Comparison of ENCODE assay signal across 9 mouse cellular contexts in genomic region chr17:13474310-13475094, GRCm38 (mm10).
DNase-seq lines count a peak whose midpoint lies in the region; ATAC-seq lines count a peak whose summit lies in the region.
"Had no signal": no experiment of that assay in that cellular context is flagged by ENCODE, and none has a peak within 500 bp of the region (broad histone marks: within the 10 kb centered on the region; RNA-seq: fewer than 3 reads in every experiment).

No protein-coding gene starts in this region.

- H3K4me1 ChIP-seq in lung, embryonic 15.5 days: peaks cover 27% of the 10 kb centered on the region
- peaks cover 11% of the 10 kb centered on the region for H3K4me1 ChIP-seq in midbrain, embryonic 15.5 days

- no peaks in the 10 kb centered on the region for H3K9me3 ChIP-seq in lung, embryonic 15.5 days
- no peaks in the 10 kb centered on the region for H3K9me3 ChIP-seq in midbrain, embryonic 15.5 days

- no peaks in the 10 kb centered on the region for H3K36me3 ChIP-seq in lung, embryonic 15.5 days
- no peaks in the 10 kb centered on the region for H3K36me3 ChIP-seq in midbrain, embryonic 15.5 days (replicated peaks)

- H3K27ac ChIP-seq in lung, embryonic 15.5 days: peak overlapping the region; percentile 65
- no peak overlapping the region for H3K27ac ChIP-seq in midbrain, embryonic 15.5 days

- intact Hi-C loops in heart, postnatal 25 days (cut with DNase I): loop anchor here (5.0 kb wide), 2 partner anchors 88 to 208 kb away; no protein-coding TSS in a partner anchor

- H3K9ac ChIP-seq in lung, embryonic 15.5 days: no peak overlapping the region
- H3K9ac ChIP-seq in midbrain, embryonic 15.5 days: no peak overlapping the region

- H3K4me2 ChIP-seq in lung, embryonic 15.5 days: no peak overlapping the region
- no peak overlapping the region for H3K4me2 ChIP-seq in midbrain, embryonic 15.5 days

- H3K27me3 ChIP-seq in lung, embryonic 15.5 days: no peaks in the 10 kb centered on the region
- H3K27me3 ChIP-seq in midbrain, embryonic 15.5 days (replicated peaks): no peaks in the 10 kb centered on the region

- WGBS in lung, embryonic 15.5 days: 54% methylated on average over 14 of the region's 14 CpGs
- 74% methylated on average over 14 of the region's 14 CpGs for WGBS in midbrain, embryonic 15.5 days

- H3K4me3 ChIP-seq in lung, embryonic 15.5 days: no peak overlapping the region
- H3K4me3 ChIP-seq in midbrain, embryonic 15.5 days: no peak overlapping the region

- peak; percentile 20; the same call in 1 of the 2 replicates for ATAC-seq in lung, embryonic 15.5 days (ENCODE audit: borderline replicate concordance, extremely low read depth, low FRiP score, low TSS enrichment)
- ATAC-seq in midbrain, embryonic 15.5 days (replicated peaks): no peak

- DNase-seq in spleen, adult 12 weeks (ENCODE audit: low spot score): peak; percentile 39
- no peak for DNase-seq in spleen, postnatal 36 days (ENCODE audit: low spot score in 2 of 2)
- peak; percentile 36 for DNase-seq in heart, postnatal 25 days (ENCODE audit: low spot score)
- no peak for DNase-seq in cerebellum, postnatal 25 days
- no peak for DNase-seq in cerebellum, postnatal 10 days
- no peak for DNase-seq in layer of hippocampus, adult 18-20 months (ENCODE audit: low spot score in 2 of 2)
- DNase-seq: thymus, postnatal 14 days had no signal

Comparison
In these comparisons a context has a peak if more than half of its experiments do, and no peak if none do; other contexts are left out.
1. DNase-seq: peak in spleen, adult 12 weeks (single experiment) and heart, postnatal 25 days (single experiment); none in spleen, postnatal 36 days (0 of 2), cerebellum, postnatal 25 days (0 of 2), cerebellum, postnatal 10 days (0 of 2) and layer of hippocampus, adult 18-20 months (0 of 2).